Mouse (Mus musculus) 3T3-L1 (cell line): ENCODE measurements around the gene Tmem108.

Experiments used
- DNase-seq: peaks from one replicate; pipeline ENCODE4 v3.0.0-alpha.2; 2015; ENCODE audit warnings: low read depth, low spot score

The Tmem108 gene

GRCm38 (mm10) chr9:103459307-103459706 is 302.3 kb downstream of the Tmem108 start:
- DNase-seq, result no peak

GRCm38 (mm10) chr9:103449651-103450050 is 312.0 kb downstream of the Tmem108 start:
- DNase-seq, result no peak

- no peak for DNase-seq
Observed at GRCm38 (mm10) chr9:103449092-103449491, 312.5 kb downstream of the Tmem108 start.

GRCm38 (mm10) chr9:103444656-103445055 is 317.0 kb downstream of the Tmem108 start:
- no peak for DNase-seq

GRCm38 (mm10) chr9:103443824-103444185 is 317.8 kb downstream of the Tmem108 start:
- DNase-seq, result no peak

GRCm38 (mm10) chr9:103443121-103443823 is 318.4 kb downstream of the Tmem108 start:
- peak; percentile 42 for DNase-seq

- DNase-seq, result no peak
Observed at GRCm38 (mm10) chr9:103440597-103440996, 321.0 kb downstream of the Tmem108 start.

GRCm38 (mm10) chr9:103437104-103437503 is 324.5 kb downstream of the Tmem108 start:
- peak; percentile 34 for DNase-seq

GRCm38 (mm10) chr9:103434116-103434515 is 327.5 kb downstream of the Tmem108 start:
- DNase-seq, result peak; percentile 63
